Mouse (Mus musculus): ENCODE data around the gene Fra10ac1. TPM values are rescaled to one million over a fixed set of nuclear protein-coding genes. Genes with fewer than 3 reads are reported as not detected.

Fra10ac1 gene
- total and polyA plus RNA-seq, 2 experiments, result 4.2 to 11.9 TPM

DNA sequence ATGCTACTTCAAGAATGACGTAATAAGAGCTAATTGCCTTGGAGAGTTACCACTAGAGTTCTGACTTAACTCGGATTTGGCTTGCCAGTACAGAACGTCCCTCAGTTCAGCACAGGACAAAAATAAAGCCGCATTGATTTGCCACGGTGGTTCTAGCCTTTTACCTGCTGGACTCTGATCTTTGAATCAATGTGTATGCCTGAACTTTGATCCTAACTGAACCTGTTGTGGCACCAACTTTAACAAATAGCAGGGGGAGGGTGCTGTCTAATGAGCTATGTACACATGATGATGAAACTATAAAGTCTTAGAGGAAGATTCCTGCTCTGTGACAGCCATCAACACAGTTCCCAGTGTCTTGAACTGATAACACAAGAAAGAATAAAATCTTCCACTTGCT, 32.5 kb downstream of the Fra10ac1 start:
- 23% methylated on average over 5 of the region's 5 CpGs for WGBS
- Histone ChIP-seq H3K27ac (replicated peaks; ENCODE audit: insufficient read depth, low read depth, low read length) (peak overlapping the region; percentile 99), H3K9ac (ENCODE audit: low read depth, low read length) (no peak overlapping the region), H3K4me3 (ENCODE audit: insufficient read depth, low read depth, low read length) (no peak overlapping the region), H3K27me3 (ENCODE audit: control insufficient read depth, insufficient read depth, low read length) (no peaks in the 10 kb centered on the region), H3K4me1 (ENCODE audit: control insufficient read depth, insufficient read depth, low read length) (peaks cover 20% of the 10 kb centered on the region), H3K79me2 (ENCODE audit: control insufficient read depth, insufficient read depth, low read length) (no peaks in the 10 kb centered on the region; the same call in 1 of the 2 replicates), H3K36me3 (ENCODE audit: control insufficient read depth, insufficient read depth, low read length) (peaks cover 9% of the 10 kb centered on the region)
- TF ChIP-seq CTCF (IDR thresholded peaks at IDR 0.05; ENCODE audit: low read depth, low read length) (no peak), POLR2A (IDR thresholded peaks at IDR 0.05; ENCODE audit: extremely low read depth, insufficient read depth, low read length) (no peak)
- peak; percentile 100 for DNase-seq (ENCODE audit: extremely low read depth, low read depth, low spot score)

DNA sequence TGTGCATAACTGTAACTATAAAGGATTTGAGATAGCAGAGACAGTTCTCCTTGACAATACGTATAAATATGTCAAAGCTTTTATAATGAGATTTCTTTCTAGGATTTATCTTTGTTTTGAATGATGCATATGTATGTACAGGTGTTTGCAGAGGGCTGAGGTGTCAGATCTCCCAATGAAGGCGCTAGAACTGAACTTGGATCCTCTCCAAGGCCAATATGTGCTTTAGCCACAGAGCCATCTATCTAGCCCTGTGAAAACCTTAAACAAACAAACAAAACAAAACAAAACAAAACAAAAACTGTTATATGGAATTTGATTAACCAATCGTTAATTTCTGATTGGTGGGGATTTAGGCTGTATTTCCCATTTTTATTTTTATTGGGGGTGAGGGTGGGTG, 33.4 kb downstream of the Fra10ac1 start:
- no peaks in the 10 kb centered on the region; the same call in 1 of the 2 replicates for H3K79me2 ChIP-seq (ENCODE audit: control insufficient read depth, insufficient read depth, low read length)

DNA sequence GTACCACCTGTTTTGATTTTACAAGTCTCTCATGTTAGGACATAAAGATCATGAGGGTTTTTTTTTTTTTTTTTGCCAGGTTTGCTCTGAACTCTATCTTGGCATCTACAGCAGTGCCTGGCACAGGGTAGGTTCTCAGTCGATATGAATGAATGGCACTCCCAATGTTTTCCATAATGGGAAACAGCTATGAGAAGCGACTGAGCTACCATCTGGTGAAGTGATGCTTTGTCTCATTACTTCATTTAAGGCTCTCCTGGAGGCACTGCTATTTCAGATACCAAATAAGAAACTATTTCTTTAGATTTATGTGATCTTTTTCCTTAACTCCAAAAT, 36.6 kb downstream of the Fra10ac1 start:
- Histone ChIP-seq H3K27ac (replicated peaks; ENCODE audit: insufficient read depth, low read depth, low read length) (no peak overlapping the region), H3K4me3 (ENCODE audit: insufficient read depth, low read depth, low read length) (no peak overlapping the region), H3K9ac (ENCODE audit: low read depth, low read length) (no peak overlapping the region), H3K79me2 (ENCODE audit: control insufficient read depth, insufficient read depth, low read length) (no peaks in the 10 kb centered on the region; the same call in 1 of the 2 replicates), H3K36me3 (ENCODE audit: control insufficient read depth, insufficient read depth, low read length) (peaks cover 8% of the 10 kb centered on the region), H3K27me3 (ENCODE audit: control insufficient read depth, insufficient read depth, low read length) (no peaks in the 10 kb centered on the region), H3K4me1 (ENCODE audit: control insufficient read depth, insufficient read depth, low read length) (peaks cover 14% of the 10 kb centered on the region)
- TF ChIP-seq POLR2A (IDR thresholded peaks at IDR 0.05; ENCODE audit: extremely low read depth, insufficient read depth, low read length), result no peak
- no peak for TF ChIP-seq CTCF (IDR thresholded peaks at IDR 0.05; ENCODE audit: low read depth, low read length)
- DNase-seq (ENCODE audit: extremely low read depth, low read depth, low spot score), result peak; percentile 71
- WGBS, result 19% methylated on average over 2 of the region's 2 CpGs

More for the DNA sequence above, 33.4 kb downstream of the Fra10ac1 start:
- Histone ChIP-seq H3K36me3 (ENCODE audit: control insufficient read depth, insufficient read depth, low read length) (peaks cover 6% of the 10 kb centered on the region), H3K27ac (replicated peaks; ENCODE audit: insufficient read depth, low read depth, low read length) (peak overlapping the region; percentile 86), H3K9ac (ENCODE audit: low read depth, low read length) (no peak overlapping the region), H3K27me3 (ENCODE audit: control insufficient read depth, insufficient read depth, low read length) (no peaks in the 10 kb centered on the region), H3K4me3 (ENCODE audit: insufficient read depth, low read depth, low read length) (no peak overlapping the region), H3K4me1 (ENCODE audit: control insufficient read depth, insufficient read depth, low read length) (peaks cover 22% of the 10 kb centered on the region)
- TF ChIP-seq CTCF (IDR thresholded peaks at IDR 0.05; ENCODE audit: low read depth, low read length), result no peak
- DNase-seq (ENCODE audit: extremely low read depth, low read depth, low spot score), result peak; percentile 73
- 38% methylated on average over 3 of the region's 3 CpGs for WGBS

DNA sequence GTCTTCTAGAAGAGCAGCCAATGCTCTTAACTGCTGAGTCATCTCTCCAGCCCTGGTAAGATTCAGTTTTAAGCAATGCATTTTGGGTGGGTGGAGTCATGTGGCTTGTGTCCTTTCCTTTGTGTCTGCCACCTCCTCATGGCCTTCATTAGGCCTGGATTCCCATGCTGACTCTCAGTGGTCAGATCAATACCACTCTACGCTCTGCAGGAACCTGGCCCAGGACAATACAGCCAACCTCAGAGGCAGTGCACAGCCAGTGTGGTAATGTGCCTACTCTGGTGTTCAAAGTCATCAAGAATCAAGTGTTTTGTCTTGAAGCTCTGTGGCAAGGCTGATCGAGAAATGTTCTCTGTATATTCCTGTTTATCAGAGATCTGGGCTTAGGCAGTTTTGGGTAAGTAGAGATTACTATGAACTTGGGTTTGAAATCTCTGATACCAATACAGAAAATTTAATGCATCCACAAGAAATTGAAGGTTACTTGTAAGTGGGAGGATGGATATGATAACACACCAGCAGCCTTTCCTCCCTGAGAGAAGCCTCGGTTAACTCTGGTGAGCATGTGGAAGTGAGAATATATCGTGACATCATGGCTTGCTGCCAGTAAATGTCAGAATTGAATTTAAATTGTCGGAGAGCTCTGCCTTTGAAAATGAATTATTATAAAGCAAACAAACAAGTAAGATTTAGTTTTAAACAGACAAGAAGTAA, 37.2 kb downstream of the Fra10ac1 start:
- 36% methylated on average over 5 of the region's 5 CpGs for WGBS
- H3K36me3 ChIP-seq (ENCODE audit: control insufficient read depth, insufficient read depth, low read length), result peaks cover 8% of the 10 kb centered on the region
- no peak for TF ChIP-seq POLR2A (IDR thresholded peaks at IDR 0.05; ENCODE audit: extremely low read depth, insufficient read depth, low read length)
- 0 out of 2 replicates have a peak, but pooled peaks have one; percentile 2 for TF ChIP-seq CTCF (IDR thresholded peaks at IDR 0.05; ENCODE audit: low read depth, low read length)
- peak overlapping the region; percentile 63 for H3K9ac ChIP-seq (ENCODE audit: low read depth, low read length)
- H3K4me1 ChIP-seq (ENCODE audit: control insufficient read depth, insufficient read depth, low read length), result peaks cover 9% of the 10 kb centered on the region; the same call in 1 of the 2 replicates
- no peaks in the 10 kb centered on the region for H3K27me3 ChIP-seq (ENCODE audit: control insufficient read depth, insufficient read depth, low read length)
- no peak overlapping the region; the same call in 1 of the 2 replicates for H3K4me3 ChIP-seq (ENCODE audit: insufficient read depth, low read depth, low read length)
- peak; percentile 76 for DNase-seq (ENCODE audit: extremely low read depth, low read depth, low spot score)
- no peaks in the 10 kb centered on the region; the same call in 1 of the 2 replicates for H3K79me2 ChIP-seq (ENCODE audit: control insufficient read depth, insufficient read depth, low read length)
- peak overlapping the region; percentile 64; the same call in 1 of the 2 replicates for H3K27ac ChIP-seq (replicated peaks; ENCODE audit: insufficient read depth, low read depth, low read length)

DNA sequence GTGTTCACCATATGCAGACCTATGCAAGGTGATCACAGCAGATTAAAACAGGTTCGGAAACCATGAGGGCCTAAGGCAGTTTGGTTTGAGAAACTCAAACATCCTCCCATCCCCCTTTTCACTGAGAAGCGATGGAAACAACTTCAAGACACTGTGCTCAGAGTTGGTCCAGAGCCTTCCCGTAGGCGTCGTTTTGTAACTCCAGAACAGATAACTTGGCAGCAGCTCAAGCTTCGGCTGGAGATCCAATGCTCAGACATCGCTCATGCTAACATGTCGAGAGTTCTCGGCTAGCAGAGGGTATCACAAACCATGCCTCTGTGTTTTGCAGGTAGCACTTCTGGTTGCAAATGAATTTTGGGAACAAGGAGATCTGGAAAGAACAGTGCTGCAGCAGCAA, 44.3 kb downstream of the Fra10ac1 start:
- no peaks in the 10 kb centered on the region for H3K27me3 ChIP-seq (ENCODE audit: control insufficient read depth, insufficient read depth, low read length)
- peaks cover 8% of the 10 kb centered on the region for H3K36me3 ChIP-seq (ENCODE audit: control insufficient read depth, insufficient read depth, low read length)
- WGBS, result 77% methylated on average over 9 of the region's 9 CpGs
- H3K9ac ChIP-seq (ENCODE audit: low read depth, low read length), result no peak overlapping the region
- TF ChIP-seq CTCF (IDR thresholded peaks at IDR 0.05; ENCODE audit: low read depth, low read length), result no peak
- TF ChIP-seq POLR2A (IDR thresholded peaks at IDR 0.05; ENCODE audit: extremely low read depth, insufficient read depth, low read length), result no peak
- H3K79me2 ChIP-seq (ENCODE audit: control insufficient read depth, insufficient read depth, low read length), result no peaks in the 10 kb centered on the region
- no peaks in the 10 kb centered on the region for H3K4me1 ChIP-seq (ENCODE audit: control insufficient read depth, insufficient read depth, low read length)
- no peak overlapping the region for H3K4me3 ChIP-seq (ENCODE audit: insufficient read depth, low read depth, low read length)
- H3K27ac ChIP-seq (replicated peaks; ENCODE audit: insufficient read depth, low read depth, low read length), result no peak overlapping the region
- DNase-seq (ENCODE audit: extremely low read depth, low read depth, low spot score), result no peak

DNA sequence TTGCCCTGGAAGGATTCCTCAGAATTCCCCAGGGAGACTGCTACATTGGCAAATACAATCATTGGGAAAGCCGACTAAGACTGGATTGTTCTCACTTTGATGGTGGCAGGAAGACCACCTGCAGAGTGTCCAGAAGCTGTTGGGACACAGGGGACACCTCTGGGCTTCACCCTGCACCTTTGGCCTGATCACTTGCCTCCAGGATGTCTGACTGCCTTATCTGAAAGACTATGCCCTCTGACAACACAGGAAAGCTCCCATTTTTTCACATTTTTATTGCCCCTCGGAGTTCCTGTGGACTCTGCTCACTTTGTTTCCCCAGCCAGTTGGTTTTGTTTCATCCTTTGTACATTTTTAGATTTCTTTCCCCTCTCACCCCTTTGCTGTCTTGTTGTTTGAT, 59.3 kb downstream of the Fra10ac1 start:
- H3K79me2 ChIP-seq (ENCODE audit: control insufficient read depth, insufficient read depth, low read length), result no peaks in the 10 kb centered on the region
- H3K4me1 ChIP-seq (ENCODE audit: control insufficient read depth, insufficient read depth, low read length), result peaks cover 3% of the 10 kb centered on the region; the same call in 1 of the 2 replicates
- no peak overlapping the region for H3K27ac ChIP-seq (replicated peaks; ENCODE audit: insufficient read depth, low read depth, low read length)
- peak; percentile 14 for DNase-seq (ENCODE audit: extremely low read depth, low read depth, low spot score)
- WGBS, result 28% methylated on average over 2 of the region's 2 CpGs
- H3K36me3 ChIP-seq (ENCODE audit: control insufficient read depth, insufficient read depth, low read length), result no peaks in the 10 kb centered on the region
- H3K4me3 ChIP-seq (ENCODE audit: insufficient read depth, low read depth, low read length), result no peak overlapping the region
- H3K27me3 ChIP-seq (ENCODE audit: control insufficient read depth, insufficient read depth, low read length), result no peaks in the 10 kb centered on the region
- TF ChIP-seq CTCF (IDR thresholded peaks at IDR 0.05; ENCODE audit: low read depth, low read length), result no peak
- TF ChIP-seq POLR2A (IDR thresholded peaks at IDR 0.05; ENCODE audit: extremely low read depth, insufficient read depth, low read length), result no peak
- no peak overlapping the region for H3K9ac ChIP-seq (ENCODE audit: low read depth, low read length)
